In genomic region chr12:101084881-101085666, GRCm38 (mm10) we compare ENCODE assay signal across 9 mouse cellular contexts. TPM values are rescaled to one million over a fixed set of nuclear protein-coding genes. Genes with fewer than 3 reads are reported as not detected.
A peak's percentile ranks its signal among the peaks of the same experiment; 100 is the strongest.
DNase-seq lines count a peak whose midpoint lies in the region; ATAC-seq and TF ChIP-seq lines count a peak whose summit lies in the region.
"Had no signal": no experiment of that assay in that cellular context is flagged by ENCODE, and none has a peak within 500 bp of the region (broad histone marks: within the 10 kb centered on the region; RNA-seq: fewer than 3 reads in every experiment).

No protein-coding gene starts in this region.

- no peaks in the 10 kb centered on the region for H3K27me3 ChIP-seq in kidney, embryonic 16.5 days (ENCODE audit: insufficient read depth, low read length)
- H3K27me3 ChIP-seq in forebrain, embryonic 13.5 days = no peaks in the 10 kb centered on the region
- no peaks in the 10 kb centered on the region for H3K27me3 ChIP-seq in limb, embryonic 13.5 days
- H3K27me3 ChIP-seq in myocyte (ENCODE audit: control insufficient read depth, insufficient read depth, insufficient read length) = no peaks in the 10 kb centered on the region

- no peak for TF ChIP-seq POLR2A in myocyte (IDR thresholded peaks at IDR 0.05; ENCODE audit: insufficient read length, low read depth)

- no peak for DNase-seq in kidney, postnatal 10 days
- DNase-seq in thymus, postnatal 14 days = no peak
- no peak for DNase-seq in adrenal gland, postnatal 36 days
- DNase-seq: adrenal gland, adult 8-10 months; heart, adult 2 months had no signal

- H3K27ac ChIP-seq in kidney, embryonic 16.5 days (ENCODE audit: low read length) = no peak overlapping the region
- H3K27ac ChIP-seq in forebrain, embryonic 13.5 days = no peak overlapping the region
- H3K27ac ChIP-seq in limb, embryonic 13.5 days = no peak overlapping the region

- H3K79me2 ChIP-seq in myocyte (ENCODE audit: control insufficient read depth, insufficient read depth) = peaks cover 31% of the 10 kb centered on the region

- no peak overlapping the region for H3K4me3 ChIP-seq in kidney, embryonic 16.5 days (ENCODE audit: low read length)
- H3K4me3 ChIP-seq in forebrain, embryonic 13.5 days = peak overlapping the region; percentile 94
- peak overlapping the region; percentile 100 for H3K4me3 ChIP-seq in limb, embryonic 13.5 days
- peak overlapping the region; percentile 91 for H3K4me3 ChIP-seq in myocyte

- no peak for ATAC-seq in kidney, embryonic 16.5 days (ENCODE audit: low FRiP score, low TSS enrichment)
- ATAC-seq in forebrain, embryonic 13.5 days = no peak
- ATAC-seq in limb, embryonic 13.5 days (ENCODE audit: low FRiP score, low read depth) = no peak

- H3K9ac ChIP-seq in kidney, embryonic 16.5 days (replicated peaks; ENCODE audit: low read length) = no peak overlapping the region
- no peak overlapping the region for H3K9ac ChIP-seq in forebrain, embryonic 13.5 days
- peak overlapping the region; percentile 100; the same call in 1 of the 2 replicates for H3K9ac ChIP-seq in limb, embryonic 13.5 days

- peak overlapping the region; percentile 84; the same call in 1 of the 2 replicates for H3K4me2 ChIP-seq in kidney, embryonic 16.5 days (replicated peaks; ENCODE audit: low read depth, low read length)
- H3K4me2 ChIP-seq in forebrain, embryonic 13.5 days = peak overlapping the region; percentile 93
- H3K4me2 ChIP-seq in limb, embryonic 13.5 days (replicated peaks) = peak overlapping the region; percentile 90
- no peak overlapping the region for H3K4me2 ChIP-seq in myocyte (ENCODE audit: low read depth)

- H3K36me3 ChIP-seq in kidney, embryonic 16.5 days (ENCODE audit: insufficient read depth, low read length) = peaks cover 10% of the 10 kb centered on the region; the same call in 1 of the 2 replicates
- H3K36me3 ChIP-seq in forebrain, embryonic 13.5 days (ENCODE audit: poor library complexity, severe bottlenecking) = peaks cover 6% of the 10 kb centered on the region
- H3K36me3 ChIP-seq in limb, embryonic 13.5 days = peaks cover 9% of the 10 kb centered on the region; the same call in 1 of the 2 replicates
- no peaks in the 10 kb centered on the region for H3K36me3 ChIP-seq in myocyte (ENCODE audit: control insufficient read depth, insufficient read depth)

- 92% methylated on average over 9 of the region's 9 CpGs for WGBS in kidney, embryonic 16.5 days
- 91% methylated on average over 9 of the region's 9 CpGs for WGBS in forebrain, embryonic 13.5 days
- WGBS in limb, embryonic 13.5 days = 90% methylated on average over 9 of the region's 9 CpGs

- no peak overlapping the region for H3ac ChIP-seq in myocyte (ENCODE audit: control insufficient read depth, insufficient read length)

- H3K9me3 ChIP-seq in kidney, embryonic 16.5 days (ENCODE audit: low read length) = no peaks in the 10 kb centered on the region
- H3K9me3 ChIP-seq in forebrain, embryonic 13.5 days (replicated peaks) = no peaks in the 10 kb centered on the region
- H3K9me3 ChIP-seq in limb, embryonic 13.5 days = no peaks in the 10 kb centered on the region

- H3K4me1 ChIP-seq in kidney, embryonic 16.5 days (ENCODE audit: insufficient read depth, low read length) = peaks cover 17% of the 10 kb centered on the region
- H3K4me1 ChIP-seq in forebrain, embryonic 13.5 days = peaks cover 26% of the 10 kb centered on the region
- peaks cover 22% of the 10 kb centered on the region for H3K4me1 ChIP-seq in limb, embryonic 13.5 days

TF ChIP-seq in myocyte, 11 proteins besides CTCF, POLR2A, EP300 and RAD21:
- no peak for TF ChIP-seq MYOD1 (IDR thresholded peaks at IDR 0.05; ENCODE audit: control insufficient read depth in 1 of 3, insufficient read length in 2 of 3, low read depth in 2 of 3)
- TF ChIP-seq TCF3 (IDR thresholded peaks at IDR 0.05; ENCODE audit: insufficient read length, low read depth) = no peak
- no peak for TF ChIP-seq TCF12 (IDR thresholded peaks at IDR 0.05; ENCODE audit: insufficient read depth, poor library complexity, severe bottlenecking)
- TF ChIP-seq POLR2AphosphoS2 (IDR thresholded peaks at IDR 0.05; ENCODE audit: insufficient read length, low read depth) = no peak
- no peak for TF ChIP-seq CEBPB (IDR thresholded peaks at IDR 0.05; ENCODE audit: insufficient read depth, poor library complexity, severe bottlenecking)
- TF ChIP-seq MYOG (IDR thresholded peaks at IDR 0.05; ENCODE audit: control insufficient read depth in 1 of 3, insufficient read depth in 1 of 3, insufficient read length in 2 of 3, low read depth in 2 of 3) = no peak
- TF ChIP-seq MAX (IDR thresholded peaks at IDR 0.05; ENCODE audit: low read depth) = no peak
- TF ChIP-seq USF1 (IDR thresholded peaks at IDR 0.05; ENCODE audit: low read depth) = no peak
- no peak for TF ChIP-seq E2F4 (IDR thresholded peaks at IDR 0.05; ENCODE audit: insufficient read depth)
- TF ChIP-seq REST (IDR thresholded peaks at IDR 0.05; ENCODE audit: insufficient read depth, insufficient read length) = no peak
- TF ChIP-seq SRF (IDR thresholded peaks at IDR 0.05; ENCODE audit: control insufficient read depth, insufficient read length, low read depth) = no peak

RNA-seq across cellular contexts. Expression of gene Ppp4r3a, which starts 1.6 kb away (rescaled TPM):
- 31.7 and 36.0 TPM in 2 replicates for polyA plus RNA-seq in kidney, embryonic 16.5 days (2015; fragmentation: Nextera tagmentation; extraction: Ambion mirVana)
- 36.9 and 40.0 TPM in 2 replicates for polyA plus RNA-seq in forebrain, embryonic 13.5 days (2015; fragmentation: Nextera tagmentation; extraction: Ambion mirVana)
- polyA plus RNA-seq in limb, embryonic 13.5 days (2015; fragmentation: Nextera tagmentation; extraction: Ambion mirVana) = 36.6 and 39.3 TPM in 2 replicates
- 8.8 TPM for polyA plus RNA-seq in myocyte (2012; fragmentation: generic; extraction: Trizol)
- total RNA-seq in adrenal gland, postnatal 36 days (2021) = 10 to 100 TPM; 51.8 to 52.1 TPM

RNA-seq across cellular contexts. Expression of gene Ccdc88c, which starts 56.2 kb away (rescaled TPM):
- 12.0 and 14.3 TPM in 2 replicates for polyA plus RNA-seq in kidney, embryonic 16.5 days (2015; fragmentation: Nextera tagmentation; extraction: Ambion mirVana)
- 20.7 and 21.4 TPM in 2 replicates for polyA plus RNA-seq in forebrain, embryonic 13.5 days (2015; fragmentation: Nextera tagmentation; extraction: Ambion mirVana)
- 2.9 and 3.7 TPM in 2 replicates for polyA plus RNA-seq in limb, embryonic 13.5 days (2015; fragmentation: Nextera tagmentation; extraction: Ambion mirVana)
- polyA plus RNA-seq in myocyte (2012; fragmentation: generic; extraction: Trizol) = 18.0 TPM
- 1 to 10 TPM; 1.9 to 2.2 TPM for total RNA-seq in adrenal gland, postnatal 36 days (2021)
